Mouse (Mus musculus) urinary bladder, postnatal 36 days (tissue): ENCODE measurements around the gene Olfr1204.

Experiments
- DNase-seq, 2 experiments: peaks; one replicate each; pipeline ENCODE4 v3.0.0; 2022; ENCODE audit warnings: low spot score in 2 of 2, mixed read lengths in 1 of 2

The Olfr1204 gene

DNA sequence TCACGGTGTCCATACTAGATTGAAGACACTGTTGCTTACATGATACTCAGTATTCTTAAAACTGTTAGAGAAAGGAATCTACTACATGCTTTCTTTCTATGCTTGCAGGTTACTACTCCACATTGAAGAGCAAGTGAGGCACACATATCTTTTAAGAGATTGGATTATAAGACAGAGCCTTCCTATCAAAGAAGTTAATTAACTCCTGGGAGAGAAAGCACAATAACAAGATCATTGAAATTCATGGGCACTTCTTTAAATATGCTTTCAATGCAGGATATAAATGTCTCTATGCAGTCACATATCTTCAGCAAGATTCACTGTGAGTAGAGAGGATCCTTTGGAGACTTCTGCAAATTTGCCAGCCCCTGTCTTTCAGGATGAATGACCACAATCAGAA is at the start of gene Olfr1204:
Gene Olfr1204, plus strand, starts transcription at position 301 of the 400 bp plus-strand sequence.
- DNase-seq, result no peak

DNA sequence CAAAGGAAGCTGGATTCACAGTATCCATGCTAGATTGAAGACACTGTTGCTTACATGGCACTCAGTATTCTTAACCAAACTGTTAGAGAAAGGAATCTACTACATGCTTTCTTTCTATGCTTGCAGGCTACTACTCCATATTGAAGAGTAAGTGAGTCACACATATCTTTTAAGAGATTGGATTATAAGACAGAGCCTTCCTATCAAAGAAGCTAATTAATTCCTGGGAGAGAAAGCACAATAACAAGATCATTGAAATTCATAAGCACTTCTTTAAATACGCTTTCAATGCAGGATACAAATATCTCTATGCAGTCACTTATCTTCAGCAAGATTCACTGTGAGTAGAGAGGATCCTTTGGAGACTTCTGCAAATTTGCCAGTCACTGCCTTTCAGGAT is 34.9 kb upstream of the Olfr1204 start, which contains the start of gene Olfr1202:
Gene Olfr1202, plus strand, starts transcription at position 301 of the 400 bp plus-strand sequence.
- no peak for DNase-seq

DNA sequence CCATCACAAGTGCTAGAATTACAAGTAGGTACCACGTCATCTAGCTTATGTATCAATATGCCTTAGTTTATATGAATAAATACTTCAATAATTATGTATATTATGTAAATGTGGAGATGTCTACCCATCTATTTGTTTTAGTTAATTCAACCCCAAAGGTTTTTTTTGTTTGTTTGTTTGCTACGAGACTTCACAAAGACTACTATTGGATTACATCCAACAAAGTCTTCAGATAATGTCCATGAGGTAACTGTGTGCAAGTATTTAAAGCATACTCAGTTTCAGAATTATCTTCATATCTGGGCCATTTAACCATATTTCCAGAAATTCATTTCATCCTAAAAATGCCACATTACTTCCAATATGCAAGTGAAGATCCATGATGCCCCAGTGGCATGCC is 19.7 kb upstream of the Olfr1204 start, which contains the start of gene Olfr1205:
Gene Olfr1205, plus strand, starts transcription at position 301 of the 400 bp plus-strand sequence.
- no peak for DNase-seq

DNA sequence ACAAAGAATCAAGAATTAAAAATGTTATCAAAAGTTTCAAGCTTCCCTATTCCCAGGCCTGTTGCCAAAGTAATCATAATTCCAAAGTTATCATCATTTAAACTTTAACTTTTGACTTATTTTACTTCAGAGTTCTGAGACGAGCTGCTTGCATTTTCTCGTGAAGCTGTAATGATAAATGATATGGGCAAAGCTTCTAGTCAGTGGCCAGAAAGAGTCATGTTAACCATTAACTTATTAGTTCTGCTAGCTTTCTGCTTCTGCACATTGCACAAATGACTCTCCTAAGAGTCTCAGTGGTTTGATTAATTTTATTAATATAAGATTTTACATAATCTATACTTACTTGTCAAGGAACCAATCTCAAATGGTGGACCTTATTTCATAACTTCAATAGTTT is 10.6 kb upstream of the Olfr1204 start:
- DNase-seq, result no peak

DNA sequence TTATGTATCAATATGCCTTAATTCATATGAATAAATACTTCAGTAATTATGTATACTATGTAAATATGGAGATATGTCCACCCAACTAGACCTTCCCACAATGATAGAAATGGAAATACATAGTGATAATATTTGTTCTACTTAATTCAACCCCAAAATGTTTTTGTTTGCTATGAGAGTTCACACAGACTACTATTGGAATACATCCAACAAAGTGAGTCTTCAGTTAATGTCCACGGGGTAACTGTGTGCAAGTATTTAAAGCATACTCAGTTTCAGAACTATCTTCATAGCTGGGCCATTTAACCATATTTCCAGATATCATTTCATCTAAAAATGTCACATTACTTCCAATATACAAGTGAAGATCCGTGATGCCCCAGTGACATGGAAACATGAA is 13.8 kb downstream of the Olfr1204 start, which contains the start of gene Olfr1206:
Gene Olfr1206, plus strand, starts transcription at position 301 of the 400 bp plus-strand sequence.
- DNase-seq, result no peak

DNA sequence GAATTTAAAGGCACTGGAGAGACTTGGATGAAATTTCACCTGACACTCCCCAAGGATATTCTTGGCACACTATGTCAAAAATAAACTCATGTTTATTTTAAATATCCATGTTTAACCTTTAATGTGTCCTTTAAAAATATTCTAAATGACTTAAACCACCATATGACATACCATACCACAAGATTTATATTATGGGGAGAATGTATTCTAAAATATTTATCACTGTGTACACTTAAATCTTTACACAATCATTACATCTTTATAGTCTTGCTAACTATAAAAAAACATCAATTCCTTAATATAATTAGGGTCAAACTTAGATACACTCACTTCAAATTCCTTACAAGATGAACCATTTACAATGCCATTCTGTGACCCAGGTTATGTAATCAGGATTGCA is 53.1 kb downstream of the Olfr1204 start, which contains the start of gene Olfr1208:
Gene Olfr1208, minus strand, starts transcription at position 101 of the 400 bp plus-strand sequence.
- no peak for DNase-seq
